Mouse (Mus musculus): ENCODE measurements around the gene Tbk1.

Tbk1 gene

GRCm38 (mm10) chr10:121547162-121547561, 39.4 kb downstream of the Tbk1 start:
- in situ Hi-C loops (cut with MboI; ENCODE audit: low sequenced_read_pairs), result no loop called here

- in situ Hi-C loops (cut with MboI; ENCODE audit: low sequenced_read_pairs), result no loop called here
Observed at GRCm38 (mm10) chr10:121543577-121543976, 43.0 kb downstream of the Tbk1 start.

- in situ Hi-C loops (cut with MboI; ENCODE audit: low sequenced_read_pairs), result no loop called here
Observed at GRCm38 (mm10) chr10:121542156-121542555, 44.4 kb downstream of the Tbk1 start.

- in situ Hi-C loops (cut with MboI; ENCODE audit: low sequenced_read_pairs), result no loop called here
Observed at GRCm38 (mm10) chr10:121534995-121535394, 51.6 kb downstream of the Tbk1 start.

GRCm38 (mm10) chr10:121533137-121533872, 53.3 kb downstream of the Tbk1 start:
- in situ Hi-C loops (cut with MboI; ENCODE audit: low sequenced_read_pairs), result no loop called here

GRCm38 (mm10) chr10:121531541-121531940, 55.0 kb downstream of the Tbk1 start:
- in situ Hi-C loops (cut with MboI; ENCODE audit: low sequenced_read_pairs), result no loop called here

GRCm38 (mm10) chr10:121530365-121531003, 56.1 kb downstream of the Tbk1 start:
- in situ Hi-C loops (cut with MboI; ENCODE audit: low sequenced_read_pairs), result no loop called here

GRCm38 (mm10) chr10:121529261-121529660, 57.3 kb downstream of the Tbk1 start:
- in situ Hi-C loops (cut with MboI; ENCODE audit: low sequenced_read_pairs), result loop anchor here (10.0 kb wide), 1 partner anchor 114 kb away; no protein-coding TSS in a partner anchor

GRCm38 (mm10) chr10:121528470-121528869, 58.1 kb downstream of the Tbk1 start:
- in situ Hi-C loops (cut with MboI; ENCODE audit: low sequenced_read_pairs), result loop anchor here (10.0 kb wide), 1 partner anchor 114 kb away; no protein-coding TSS in a partner anchor

- in situ Hi-C loops (cut with MboI; ENCODE audit: low sequenced_read_pairs), result loop anchor here (10.0 kb wide), 1 partner anchor 112 kb away; no protein-coding TSS in a partner anchor
Observed at GRCm38 (mm10) chr10:121527114-121527513, 59.5 kb downstream of the Tbk1 start.

- in situ Hi-C loops (cut with MboI; ENCODE audit: low sequenced_read_pairs), result loop anchor here (10.0 kb wide), 1 partner anchor 106 kb away; no protein-coding TSS in a partner anchor
Observed at GRCm38 (mm10) chr10:121520923-121521585, 65.5 kb downstream of the Tbk1 start.

- in situ Hi-C loops (cut with MboI; ENCODE audit: low sequenced_read_pairs), result loop anchor here (10.0 kb wide), 1 partner anchor 105 kb away; no protein-coding TSS in a partner anchor
Observed at GRCm38 (mm10) chr10:121519710-121520109, 66.9 kb downstream of the Tbk1 start.

- in situ Hi-C loops (cut with MboI; ENCODE audit: low sequenced_read_pairs), result no loop called here
Observed at GRCm38 (mm10) chr10:121516008-121516600, 70.5 kb downstream of the Tbk1 start.

- in situ Hi-C loops (cut with MboI; ENCODE audit: low sequenced_read_pairs), result no loop called here
Observed at GRCm38 (mm10) chr10:121509751-121510643, 76.6 kb downstream of the Tbk1 start.

- in situ Hi-C loops (cut with MboI; ENCODE audit: low sequenced_read_pairs), result no loop called here
Observed at GRCm38 (mm10) chr10:121507755-121508544, 78.6 kb downstream of the Tbk1 start.

- in situ Hi-C loops (cut with MboI; ENCODE audit: low sequenced_read_pairs), result no loop called here
Observed at GRCm38 (mm10) chr10:121506731-121507583, 79.6 kb downstream of the Tbk1 start.

- in situ Hi-C loops (cut with MboI; ENCODE audit: low sequenced_read_pairs), result no loop called here
Observed at GRCm38 (mm10) chr10:121505929-121506328, 80.7 kb downstream of the Tbk1 start.

Measured in CH12F3 (cell line).